Mouse (Mus musculus): Measurements from ENCODE around the gene Chd5. TPM values are rescaled to one million over a fixed set of nuclear protein-coding genes. Genes with fewer than 3 reads are reported as not detected.

Gene Chd5
- polyA plus RNA-seq, 1 experiment from 2014 or later = 0.03 TPM

DNA sequence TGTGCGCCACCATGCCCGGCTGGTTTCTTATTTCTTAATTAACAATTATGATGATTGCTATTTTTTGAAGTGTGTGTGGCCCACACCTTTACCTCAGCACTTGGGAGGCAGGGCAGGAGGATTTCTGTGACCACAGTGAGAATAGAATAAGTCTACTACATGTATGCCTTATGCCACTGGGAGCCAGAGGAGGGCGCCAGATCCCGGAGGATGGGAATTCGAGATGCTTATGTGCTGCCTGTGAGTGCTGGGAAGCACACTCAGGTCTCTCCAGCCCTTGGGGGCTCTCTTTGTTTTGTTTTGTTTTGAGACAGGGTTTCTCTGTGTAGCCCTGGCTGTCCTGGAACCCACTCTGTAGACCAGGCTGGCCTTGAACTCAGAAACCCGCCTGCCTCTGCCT is 9.8 kb upstream of the Chd5 start:
- Histone ChIP-seq H3K36me3 (ENCODE audit: inconsistent target) (peaks cover 46% of the 10 kb centered on the region; the same call in 1 of the 2 replicates), H3K4me3 (ENCODE audit: inconsistent target) (no peak overlapping the region), H3K27ac (no peak overlapping the region), H3K79me2 (ENCODE audit: inconsistent target) (peaks cover 51% of the 10 kb centered on the region)
- 66% methylated on average over 6 of the region's 6 CpGs for WGBS (ENCODE audit: missing documents)

DNA sequence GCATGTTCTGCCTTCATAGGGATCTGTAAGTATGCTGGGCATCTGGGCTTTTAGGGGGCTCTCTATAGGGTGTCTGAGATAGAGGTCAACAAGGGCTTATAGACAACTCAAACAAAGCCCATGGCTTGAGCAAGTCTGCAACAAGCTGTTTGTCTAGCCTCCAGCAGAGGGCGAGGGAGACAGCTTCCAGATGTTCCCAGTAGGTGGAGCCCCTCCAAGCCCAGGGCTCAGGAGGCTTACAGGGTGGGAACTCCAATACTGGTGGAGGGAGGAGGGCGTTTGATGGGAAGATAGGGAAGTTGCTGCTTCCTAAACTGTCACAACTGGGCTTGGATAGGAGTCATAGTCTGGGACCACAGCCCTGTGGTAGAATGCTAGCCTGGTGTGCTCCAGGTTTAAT is 5.5 kb upstream of the Chd5 start:
- 13% methylated on average over 2 of the region's 2 CpGs for WGBS (ENCODE audit: missing documents)
- H3K27ac ChIP-seq = no peak overlapping the region

DNA sequence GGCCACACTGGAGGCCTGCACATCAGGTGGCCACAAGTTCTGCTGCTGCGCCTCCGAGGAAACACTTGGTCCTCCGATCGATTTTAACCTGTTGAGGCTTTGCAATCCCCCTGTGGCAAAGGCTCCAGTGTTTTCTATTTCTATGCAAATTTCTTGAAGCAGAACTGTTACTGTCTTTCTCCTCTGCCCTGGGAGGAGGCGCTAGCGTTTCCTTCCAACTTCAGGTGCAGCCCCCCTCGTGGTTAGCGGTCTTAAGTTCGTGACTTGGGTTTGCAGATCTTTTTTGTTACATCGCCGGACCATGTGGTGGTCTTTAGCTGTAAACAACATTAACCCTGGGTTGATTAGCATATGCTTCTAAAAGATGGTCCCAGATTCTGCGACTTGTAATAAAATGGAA is 4.9 kb upstream of the Chd5 start:
- Histone ChIP-seq H3K79me2 (ENCODE audit: inconsistent target) (peaks cover 24% of the 10 kb centered on the region), H3K36me3 (ENCODE audit: inconsistent target) (peaks cover 58% of the 10 kb centered on the region; the same call in 1 of the 2 replicates)
- 95% methylated on average over 8 of the region's 12 CpGs for WGBS (ENCODE audit: missing documents)

More for the DNA sequence above, 5.5 kb upstream of the Chd5 start:
- Histone ChIP-seq H3K4me3 (ENCODE audit: inconsistent target) (no peak overlapping the region), H3K36me3 (ENCODE audit: inconsistent target) (peaks cover 59% of the 10 kb centered on the region; the same call in 1 of the 2 replicates), H3K79me2 (ENCODE audit: inconsistent target) (peaks cover 30% of the 10 kb centered on the region)

DNA sequence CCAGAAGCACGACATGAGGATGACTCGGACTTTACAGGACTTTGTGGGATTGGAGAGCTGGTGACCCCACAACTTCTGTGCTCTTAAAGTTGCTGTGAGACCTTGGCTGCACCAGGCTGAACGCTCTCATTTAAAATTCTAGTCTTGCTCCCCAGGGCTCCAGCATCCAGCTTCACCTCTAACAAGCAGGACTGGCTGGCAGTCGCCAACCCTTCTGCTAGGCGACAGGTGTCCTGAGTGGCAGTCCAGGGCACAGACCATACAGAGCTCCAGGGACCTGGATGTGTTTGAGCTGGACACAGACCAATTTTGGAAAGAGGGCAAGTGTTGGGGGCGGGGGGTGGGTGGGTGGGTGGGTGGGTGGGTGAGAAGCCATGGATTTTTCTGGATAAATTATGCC is 679 bp upstream of the Chd5 start:
- no peaks in the 10 kb centered on the region for H3K79me2 ChIP-seq (ENCODE audit: inconsistent target)
- peaks cover 18% of the 10 kb centered on the region; the same call in 1 of the 2 replicates for H3K36me3 ChIP-seq (ENCODE audit: inconsistent target)
- WGBS (ENCODE audit: missing documents) = 57% methylated on average over 5 of the region's 6 CpGs
- H3K27ac ChIP-seq = no peak overlapping the region
- H3K4me3 ChIP-seq (ENCODE audit: inconsistent target) = no peak overlapping the region

More for the DNA sequence above, 4.9 kb upstream of the Chd5 start:
- no peak overlapping the region for H3K4me3 ChIP-seq (ENCODE audit: inconsistent target)
- H3K27ac ChIP-seq = no peak overlapping the region

DNA sequence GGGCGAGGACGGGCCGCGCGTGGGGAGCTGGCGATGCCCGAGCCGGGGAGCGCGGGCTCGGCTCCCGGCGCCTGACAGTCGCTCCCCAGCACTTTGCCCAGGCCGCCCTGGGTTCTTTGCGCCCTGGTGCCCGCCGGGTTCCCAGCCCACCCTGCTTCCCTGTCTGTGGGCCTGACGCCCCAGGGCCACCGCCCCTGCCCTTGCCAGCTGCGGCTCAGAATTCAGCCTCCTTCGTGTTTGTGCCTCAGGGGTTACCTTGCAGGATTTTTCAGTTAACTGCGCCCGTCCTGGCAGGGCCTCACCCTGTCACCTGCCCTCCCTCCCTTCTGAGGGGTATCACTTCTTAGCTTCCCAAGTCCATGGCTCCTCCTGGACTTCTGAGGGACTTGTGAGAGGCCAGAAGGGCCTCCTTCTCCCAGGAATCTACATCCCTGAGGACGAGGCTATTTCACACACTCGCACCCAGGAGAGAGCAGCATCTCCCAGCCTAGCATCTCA is 891 bp downstream of the Chd5 start:
- Histone ChIP-seq H3K4me3 (ENCODE audit: inconsistent target) (no peak overlapping the region), H3K36me3 (ENCODE audit: inconsistent target) (0 out of 2 replicates have a peak, but pooled peaks cover 6% of the 10 kb centered on the region), H3K27ac (no peak overlapping the region), H3K79me2 (ENCODE audit: inconsistent target) (no peaks in the 10 kb centered on the region)
- WGBS (ENCODE audit: missing documents) = 9% methylated on average over 20 of the region's 26 CpGs

DNA sequence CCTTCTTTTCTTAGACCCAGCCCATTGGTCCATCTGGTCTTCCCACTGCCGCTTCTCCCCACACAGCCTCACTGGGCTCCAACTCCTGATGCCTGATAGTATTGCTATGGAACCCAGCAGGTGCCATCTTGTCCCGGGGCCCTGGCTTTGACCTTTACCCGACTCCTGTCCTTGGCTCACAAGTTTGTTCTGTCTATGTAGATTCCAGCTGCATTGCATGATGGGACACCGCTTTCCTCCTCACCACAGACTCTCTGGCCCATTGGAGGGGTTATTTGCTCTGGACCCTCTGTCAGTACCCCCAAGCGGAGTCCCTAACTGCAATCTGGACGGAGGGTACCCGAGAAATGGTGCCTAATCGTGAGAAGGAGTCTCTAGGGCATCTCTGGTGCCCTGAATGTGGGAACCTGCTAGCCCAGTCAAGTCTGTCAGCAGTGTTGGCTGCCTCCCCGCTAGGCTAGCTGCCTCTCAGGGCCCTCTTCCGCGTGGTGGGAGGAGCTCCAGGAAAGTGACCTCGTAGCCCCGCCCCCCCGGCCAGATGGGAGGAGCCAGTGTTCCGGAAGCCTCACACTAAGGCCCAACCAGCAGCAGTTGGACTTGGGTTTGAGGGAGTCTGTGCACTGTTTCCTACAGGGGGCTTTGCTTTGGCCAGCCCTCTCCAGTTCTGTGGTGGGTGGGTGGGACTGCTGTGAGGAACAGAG is 2.3 kb downstream of the Chd5 start:
- H3K36me3 ChIP-seq (ENCODE audit: inconsistent target) = no peaks in the 10 kb centered on the region
- no peaks in the 10 kb centered on the region for H3K79me2 ChIP-seq (ENCODE audit: inconsistent target)
- WGBS (ENCODE audit: missing documents) = 47% methylated on average over 15 of the region's 15 CpGs
- H3K27ac ChIP-seq = no peak overlapping the region
- H3K4me3 ChIP-seq (ENCODE audit: inconsistent target) = no peak overlapping the region

DNA sequence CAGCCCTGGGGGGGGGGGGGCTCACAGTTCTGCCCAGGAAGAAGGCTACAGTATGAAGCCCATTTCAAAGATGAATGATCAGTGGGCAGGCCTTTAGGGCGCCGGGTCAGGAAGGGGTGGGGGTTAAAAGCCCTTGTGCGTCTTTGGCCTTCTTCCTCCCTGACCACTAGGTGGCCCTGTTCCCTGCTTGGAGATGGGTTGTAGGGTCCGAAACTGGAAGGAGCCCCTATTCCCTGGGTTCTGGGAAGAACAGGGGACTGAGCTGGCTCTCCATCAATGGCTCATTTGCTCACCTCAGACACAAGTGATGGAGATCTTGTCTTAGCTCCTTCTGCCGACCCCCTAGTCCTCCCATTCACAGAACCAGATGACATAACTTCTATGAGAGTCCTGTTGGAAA is 4.8 kb downstream of the Chd5 start:
- Histone ChIP-seq H3K36me3 (ENCODE audit: inconsistent target) (no peaks in the 10 kb centered on the region), H3K79me2 (ENCODE audit: inconsistent target) (no peaks in the 10 kb centered on the region), H3K4me3 (ENCODE audit: inconsistent target) (no peak overlapping the region), H3K27ac (no peak overlapping the region)
- WGBS (ENCODE audit: missing documents) = 5% methylated on average over 5 of the region's 5 CpGs

DNA sequence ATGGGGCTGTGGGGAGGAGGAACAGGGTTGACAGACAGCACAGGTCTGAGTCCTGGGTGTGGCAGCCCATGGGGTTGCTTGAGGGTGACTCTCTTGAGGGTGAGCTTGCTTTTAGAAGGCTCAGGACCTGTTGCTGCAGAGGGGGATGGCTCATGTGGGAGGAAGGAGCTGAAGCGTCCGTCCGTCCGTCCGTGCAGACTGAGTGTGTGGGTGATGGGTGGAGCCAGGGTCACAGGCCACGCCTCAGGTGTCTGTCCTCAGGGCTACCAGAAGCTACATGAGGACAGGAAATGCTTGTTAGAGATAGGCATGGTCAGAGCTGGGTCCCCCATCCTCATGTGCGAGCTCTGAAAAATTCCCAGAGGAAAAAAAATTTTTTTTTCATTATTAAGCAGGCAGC is 6.2 kb downstream of the Chd5 start:
- no peaks in the 10 kb centered on the region for H3K79me2 ChIP-seq (ENCODE audit: inconsistent target)
- no peaks in the 10 kb centered on the region for H3K36me3 ChIP-seq (ENCODE audit: inconsistent target)
- WGBS (ENCODE audit: missing documents) = 33% methylated on average over 7 of the region's 7 CpGs
- no peak overlapping the region for H3K4me3 ChIP-seq (ENCODE audit: inconsistent target)
- no peak overlapping the region for H3K27ac ChIP-seq

DNA sequence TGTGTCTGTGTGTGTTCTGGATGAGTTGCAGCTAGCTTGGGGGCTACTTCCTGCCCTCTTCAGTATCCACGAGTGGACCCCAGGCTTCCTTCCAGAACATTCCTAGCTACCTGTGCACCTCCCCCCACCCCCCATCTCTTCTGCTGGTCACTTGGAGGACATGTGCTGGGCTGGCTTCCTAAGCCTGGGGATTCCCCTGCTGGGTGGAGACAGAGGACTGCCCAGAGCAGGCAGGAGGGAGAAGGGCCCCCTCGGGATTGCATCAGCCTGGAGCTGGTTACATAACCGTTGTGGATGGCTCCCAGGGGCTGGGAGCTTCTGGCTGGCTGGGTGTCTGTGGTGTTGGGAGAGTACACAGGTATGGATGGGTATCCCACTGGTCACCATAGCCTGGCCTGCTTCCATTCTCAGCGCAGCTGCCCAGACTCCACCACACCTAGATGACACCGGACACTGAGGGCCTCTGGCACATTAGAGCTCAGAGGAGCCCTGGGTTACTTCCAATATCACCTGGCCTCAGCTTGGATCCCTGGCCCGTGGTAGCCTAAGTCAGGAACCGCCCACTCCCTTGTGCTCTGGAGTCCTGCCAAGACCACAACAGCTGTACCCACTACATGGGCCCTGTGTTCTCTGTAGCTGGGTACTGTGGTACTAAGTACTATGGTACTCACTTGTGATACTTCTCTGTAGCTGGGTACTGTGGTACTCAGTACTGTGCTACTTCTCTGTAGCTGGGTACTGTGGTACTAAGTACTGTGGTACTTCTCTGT is 6.9 kb downstream of the Chd5 start:
- 37% methylated on average over 7 of the region's 7 CpGs for WGBS (ENCODE audit: missing documents)
- Histone ChIP-seq H3K27ac (no peak overlapping the region), H3K36me3 (ENCODE audit: inconsistent target) (no peaks in the 10 kb centered on the region), H3K79me2 (ENCODE audit: inconsistent target) (no peaks in the 10 kb centered on the region), H3K4me3 (ENCODE audit: inconsistent target) (no peak overlapping the region)

DNA sequence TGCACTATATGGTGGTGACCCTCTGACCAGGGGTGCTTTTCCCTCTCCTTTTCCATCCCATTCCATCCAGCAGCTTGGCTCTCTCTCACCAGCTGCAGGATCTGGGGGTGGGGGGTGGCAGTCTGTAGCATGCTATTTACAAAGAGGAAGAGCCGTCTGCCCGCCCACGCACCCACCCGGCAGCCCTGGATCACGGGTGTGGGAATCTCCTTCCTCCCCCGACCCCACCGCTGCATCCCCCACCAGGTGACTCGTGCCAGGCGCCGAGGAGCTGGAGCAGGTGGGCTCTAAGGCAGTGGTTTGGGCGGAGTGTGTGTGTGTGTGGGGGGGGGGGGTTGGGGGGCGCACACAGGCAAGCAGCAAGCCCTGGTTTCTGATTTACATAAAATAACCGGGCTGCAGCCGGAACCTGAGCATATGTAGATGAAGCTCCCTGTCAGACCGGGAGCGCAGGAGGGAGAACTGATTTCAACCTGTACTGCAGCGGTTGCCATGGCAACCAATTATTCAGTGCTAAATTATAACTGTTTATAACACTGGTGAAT is 11.5 kb downstream of the Chd5 start:
- H3K4me3 ChIP-seq (ENCODE audit: inconsistent target) = no peak overlapping the region
- WGBS (ENCODE audit: missing documents) = 2% methylated on average over 13 of the region's 17 CpGs
- H3K27ac ChIP-seq = no peak overlapping the region
- no peaks in the 10 kb centered on the region for H3K79me2 ChIP-seq (ENCODE audit: inconsistent target)
- no peaks in the 10 kb centered on the region for H3K36me3 ChIP-seq (ENCODE audit: inconsistent target)

DNA sequence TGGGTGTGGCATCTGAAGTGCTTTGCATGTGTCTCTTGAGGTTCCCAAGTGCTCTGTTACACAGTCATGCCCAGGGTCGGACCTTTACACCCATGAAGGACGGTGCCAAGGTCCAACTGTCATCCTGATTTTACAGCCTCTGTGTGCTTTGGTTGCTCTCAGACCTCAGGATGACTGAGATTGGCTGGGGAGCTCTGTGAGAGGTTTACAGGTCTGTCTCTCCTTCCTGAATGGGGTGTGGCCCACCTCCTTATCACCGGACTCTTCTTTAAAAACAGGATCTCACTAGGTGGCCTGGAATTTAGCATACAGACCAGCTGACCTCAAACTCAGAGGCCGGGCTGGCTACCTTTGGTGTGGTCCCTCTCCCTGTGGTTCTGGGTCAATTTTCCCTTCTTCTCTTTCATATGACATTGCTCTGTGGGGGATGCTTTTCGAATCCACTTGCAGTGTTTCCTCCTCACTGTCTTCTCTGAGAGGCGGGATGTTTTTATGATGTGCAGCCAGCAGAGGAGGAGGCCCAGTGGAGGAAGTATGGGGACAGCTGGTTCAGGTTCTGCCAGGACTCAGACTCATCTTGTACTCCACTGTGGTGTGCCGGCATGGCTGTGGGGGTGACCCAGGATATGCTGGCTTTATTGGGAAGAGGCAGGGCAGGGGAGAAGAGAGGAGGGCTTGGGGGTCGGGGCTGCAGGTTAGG is 12.4 kb downstream of the Chd5 start:
- no peak overlapping the region for H3K27ac ChIP-seq
- no peaks in the 10 kb centered on the region for H3K36me3 ChIP-seq (ENCODE audit: inconsistent target)
- no peak overlapping the region for H3K4me3 ChIP-seq (ENCODE audit: inconsistent target)
- no peaks in the 10 kb centered on the region for H3K79me2 ChIP-seq (ENCODE audit: inconsistent target)
- 29% methylated on average over 7 of the region's 8 CpGs for WGBS (ENCODE audit: missing documents)

DNA sequence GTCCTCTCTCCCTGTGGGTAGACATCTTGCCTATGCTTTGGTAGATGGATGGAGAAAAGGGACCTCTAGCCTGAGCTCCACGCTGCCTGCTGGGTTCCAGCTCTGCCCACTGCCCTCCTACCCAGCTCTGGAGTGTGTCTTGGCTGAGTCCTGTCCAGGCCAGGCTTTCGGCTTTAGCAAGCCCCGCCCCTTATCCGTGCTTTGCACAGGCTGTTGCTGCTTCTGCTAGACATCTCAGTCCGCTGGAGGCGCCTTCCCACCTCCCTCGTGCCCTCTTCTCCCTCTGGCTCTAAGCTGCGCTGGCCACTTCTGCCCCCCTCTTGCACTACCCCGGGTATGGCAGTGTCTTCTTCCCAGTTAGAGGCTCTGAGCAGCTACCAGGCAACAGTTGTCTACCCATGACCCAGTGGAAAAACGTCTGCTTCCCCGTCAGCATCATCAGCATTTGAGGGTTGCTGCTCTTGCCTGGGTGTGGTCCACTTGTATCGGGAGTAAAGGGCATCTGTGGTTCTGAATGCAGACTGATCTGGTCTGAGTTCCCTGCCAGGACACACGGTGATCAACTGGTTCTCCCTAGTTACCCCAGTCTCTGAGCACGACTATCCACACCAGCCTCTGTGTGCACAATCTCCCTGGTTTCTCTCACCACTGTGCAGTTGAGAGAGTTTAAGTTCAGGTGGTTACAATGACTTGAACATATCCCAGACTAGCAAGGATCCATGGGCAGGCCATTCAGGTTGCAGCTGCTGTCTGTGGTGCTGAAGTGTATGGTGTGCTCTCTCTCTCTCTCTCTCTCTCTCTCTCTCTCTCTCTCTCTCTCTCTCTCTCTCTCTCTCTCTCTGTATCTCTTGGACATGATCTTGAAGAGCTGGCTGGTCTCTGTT is 13.2 kb downstream of the Chd5 start:
- H3K36me3 ChIP-seq (ENCODE audit: inconsistent target) = no peaks in the 10 kb centered on the region
- no peaks in the 10 kb centered on the region for H3K79me2 ChIP-seq (ENCODE audit: inconsistent target)
- no peak overlapping the region for H3K4me3 ChIP-seq (ENCODE audit: inconsistent target)
- WGBS (ENCODE audit: missing documents) = 25% methylated on average over 14 of the region's 14 CpGs
- no peak overlapping the region for H3K27ac ChIP-seq

DNA sequence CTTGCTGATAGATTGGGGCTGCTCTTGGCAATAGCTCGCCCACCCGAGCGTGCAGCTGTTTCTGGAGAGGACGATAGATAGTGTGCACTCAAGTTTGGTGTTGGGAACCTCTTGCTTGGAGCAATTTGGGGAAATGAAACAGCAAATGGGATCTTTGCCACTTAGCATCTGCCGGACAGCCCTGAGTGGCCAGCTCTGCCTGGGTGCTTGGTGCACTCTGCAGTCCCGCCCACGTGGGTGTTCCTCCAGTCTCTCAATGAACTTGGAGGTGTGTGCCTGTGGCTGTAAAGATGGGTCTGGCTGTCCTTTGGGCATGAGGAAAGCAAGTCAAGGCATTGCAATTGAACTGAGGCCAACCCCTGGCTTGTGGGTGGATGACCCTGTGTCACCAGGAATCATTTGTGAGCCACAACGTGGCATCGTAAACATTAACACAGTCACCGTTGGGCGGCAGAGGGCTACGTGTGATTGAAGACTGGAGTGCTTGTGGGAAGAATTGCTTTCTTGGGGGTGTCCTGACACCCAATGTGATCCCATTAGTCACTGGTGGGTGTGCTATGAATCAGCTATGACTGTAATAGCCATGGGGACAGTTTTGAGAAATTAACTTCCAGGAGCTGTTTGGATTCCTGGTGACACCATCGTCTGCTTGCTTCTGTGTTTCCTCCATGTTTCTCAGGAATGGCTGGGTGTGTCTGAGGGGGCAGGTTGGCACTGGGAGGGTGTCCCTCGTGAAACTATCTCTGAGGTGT is 15.6 kb downstream of the Chd5 start:
- WGBS (ENCODE audit: missing documents) = 54% methylated on average over 14 of the region's 14 CpGs
- Histone ChIP-seq H3K4me3 (ENCODE audit: inconsistent target) (no peak overlapping the region), H3K36me3 (ENCODE audit: inconsistent target) (no peaks in the 10 kb centered on the region), H3K27ac (no peak overlapping the region), H3K79me2 (ENCODE audit: inconsistent target) (no peaks in the 10 kb centered on the region)

Data from macrophage (primary cell).